ENCODE assay signal across 33 mouse cellular contexts in genomic region chr6:93890011-93890410, GRCm38 (mm10).
"Had no signal": no experiment of that assay in that cellular context is flagged by ENCODE, and none has a peak within 500 bp of the region (broad histone marks: within the 10 kb centered on the region; RNA-seq: fewer than 3 reads in every experiment).

No protein-coding gene starts in this region.

- H3K27me3 ChIP-seq: heart, embryonic 12.5 days; heart, embryonic 13.5 days; heart, embryonic 15.5 days; hindbrain, embryonic 12.5 days; hindbrain, embryonic 13.5 days; hindbrain, embryonic 15.5 days; intestine, embryonic 15.5 days; kidney, embryonic 15.5 days had no signal

- H3K4me1 ChIP-seq: heart, embryonic 10.5 days; intestine, embryonic 15.5 days had no signal

- ATAC-seq: hindbrain, embryonic 16.5 days; inflammation-experienced regulatory T-cells, adult 6 months; intestine, embryonic 15.5 days; intestine, embryonic 16.5 days; intestine, postnatal 0 days had no signal

- H3K4me2 ChIP-seq: heart, embryonic 11.5 days; heart, embryonic 12.5 days; heart, embryonic 13.5 days; heart, embryonic 15.5 days; hindbrain, embryonic 12.5 days; hindbrain, embryonic 13.5 days; hindbrain, embryonic 15.5 days; intestine, embryonic 15.5 days; kidney, embryonic 15.5 days had no signal

- H3K9me3 ChIP-seq: heart, embryonic 10.5 days; heart, embryonic 12.5 days; heart, embryonic 13.5 days; heart, embryonic 15.5 days; hindbrain, embryonic 10.5 days; hindbrain, embryonic 12.5 days; hindbrain, embryonic 13.5 days; hindbrain, embryonic 15.5 days; intestine, embryonic 15.5 days; kidney, embryonic 15.5 days had no signal

- H3K4me3 ChIP-seq: heart, embryonic 10.5 days; heart, embryonic 12.5 days; heart, embryonic 13.5 days; heart, embryonic 15.5 days; hindbrain, embryonic 10.5 days; hindbrain, embryonic 12.5 days; hindbrain, embryonic 13.5 days; hindbrain, embryonic 15.5 days; intestine, embryonic 15.5 days; kidney, embryonic 15.5 days; layer of hippocampus, adult 2 months; left cerebral cortex, adult 2 months had no signal

- H3K9ac ChIP-seq: heart, embryonic 12.5 days; heart, embryonic 13.5 days; heart, embryonic 15.5 days; hindbrain, embryonic 12.5 days; hindbrain, embryonic 13.5 days; hindbrain, embryonic 15.5 days; intestine, embryonic 15.5 days; kidney, embryonic 15.5 days had no signal

- DNase-seq: heart, postnatal 14 days; heart, postnatal 36 days; heart, postnatal 4 days; kidney, adult 11 months; kidney, adult 18-20 months; kidney, adult 2 months; kidney, adult 8-10 months; kidney, adult 9 months; kidney, postnatal 10 days; kidney, postnatal 14 days; kidney, postnatal 25 days; kidney, postnatal 36 days; kidney, postnatal 4 days; layer of hippocampus, adult 9-11 months; layer of hippocampus, postnatal 36 days had no signal

- H3K36me3 ChIP-seq: heart, embryonic 10.5 days; heart, embryonic 12.5 days; heart, embryonic 13.5 days; heart, embryonic 15.5 days; hindbrain, embryonic 12.5 days; hindbrain, embryonic 13.5 days; hindbrain, embryonic 15.5 days; intestine, embryonic 15.5 days; kidney, embryonic 15.5 days had no signal

- H3K27ac ChIP-seq: heart, embryonic 10.5 days; heart, embryonic 13.5 days; heart, embryonic 15.5 days; hindbrain, embryonic 10.5 days; hindbrain, embryonic 12.5 days; hindbrain, embryonic 15.5 days; intestine, embryonic 15.5 days; kidney, embryonic 15.5 days; kidney, postnatal 0 days; layer of hippocampus, adult 2 months; left cerebral cortex, adult 2 months had no signal
